Mouse (Mus musculus): ENCODE data around the gene Gm17545.

The Gm17545 gene

DNA sequence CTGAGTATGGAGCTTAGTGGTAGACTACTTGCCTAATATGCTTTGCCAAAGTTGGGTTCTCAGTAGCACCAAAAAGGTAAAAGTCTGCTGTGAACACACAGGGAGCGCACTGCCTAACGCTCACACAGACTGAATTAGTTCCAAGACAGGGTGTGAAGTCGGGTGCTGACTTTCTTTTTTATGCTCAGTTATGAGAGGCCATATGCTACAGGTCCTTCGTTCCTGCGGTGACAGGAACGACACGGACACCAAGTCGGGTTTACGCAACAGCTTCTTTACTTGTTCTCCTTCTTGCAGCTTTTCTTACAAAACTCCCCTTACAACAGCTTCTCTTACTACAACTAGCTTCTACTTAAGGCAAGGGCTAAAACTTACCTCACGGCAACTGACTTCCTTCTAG, 10.9 kb upstream of the Gm17545 start:
- no peak for DNase-seq (ENCODE audit: low spot score in 2 of 2)

DNA sequence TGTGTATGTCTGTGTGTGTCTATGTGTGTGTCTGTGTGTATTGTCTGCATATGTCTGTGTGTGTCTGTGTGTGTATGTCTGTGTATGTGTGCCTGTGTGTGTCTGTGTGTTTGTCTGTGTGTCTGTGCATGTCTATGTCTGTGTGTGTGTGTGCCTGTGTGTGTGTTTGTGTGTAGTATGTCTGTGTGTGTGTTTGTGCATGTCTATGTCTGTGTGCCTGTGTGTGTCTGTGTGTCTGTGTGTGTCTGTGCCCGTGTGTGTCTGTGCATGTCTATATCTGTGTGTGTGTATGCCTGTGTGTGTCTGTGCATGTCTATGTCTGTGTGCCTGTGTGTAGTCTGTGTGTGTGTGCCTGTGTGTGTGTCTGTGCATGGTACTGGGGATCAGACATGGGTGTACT, 9.0 kb upstream of the Gm17545 start:
- no peak for DNase-seq (ENCODE audit: low spot score in 2 of 2)

DNA sequence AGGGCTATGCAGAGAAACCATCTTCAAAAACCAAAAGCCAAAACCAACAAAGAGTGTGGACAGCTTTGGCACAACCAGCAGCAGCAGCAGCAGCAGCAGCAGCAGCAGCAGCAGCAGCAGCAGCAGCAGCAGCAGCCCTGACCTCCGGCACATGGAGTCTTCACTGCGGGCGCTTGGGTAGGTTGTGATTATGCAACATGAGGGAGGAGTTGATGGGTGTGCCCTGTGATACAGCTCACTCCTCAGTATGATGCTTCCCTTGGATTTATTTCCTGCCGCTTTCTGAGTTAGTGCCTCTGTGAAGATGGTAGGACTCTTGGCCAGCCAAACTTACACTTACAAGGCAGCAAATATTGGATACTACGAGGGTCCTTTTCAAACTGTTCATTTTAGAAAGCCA, 6.9 kb upstream of the Gm17545 start:
- DNase-seq (ENCODE audit: low spot score in 2 of 2): no peak

DNA sequence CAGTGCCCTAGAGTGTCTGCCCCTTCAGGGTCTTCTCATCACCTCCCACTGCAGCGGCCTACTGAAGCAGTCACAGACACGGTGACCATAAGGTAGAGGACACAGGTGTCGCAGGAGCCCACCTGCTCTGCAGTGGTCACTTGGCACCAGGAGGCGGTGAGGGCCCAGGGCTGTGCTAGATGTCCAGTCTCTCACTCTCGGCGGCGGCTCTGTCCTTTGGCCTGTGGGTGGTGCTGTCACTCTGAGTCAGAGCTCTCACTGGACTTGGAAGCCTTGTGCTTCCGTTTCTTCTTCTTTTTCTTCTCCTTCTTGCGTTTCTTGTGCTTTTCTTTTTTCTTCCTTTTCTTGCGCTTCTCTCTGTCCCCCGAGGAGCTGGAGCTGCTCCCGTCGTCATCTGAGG, 5.7 kb upstream of the Gm17545 start:
- no peak for DNase-seq (ENCODE audit: low spot score in 2 of 2)

DNA sequence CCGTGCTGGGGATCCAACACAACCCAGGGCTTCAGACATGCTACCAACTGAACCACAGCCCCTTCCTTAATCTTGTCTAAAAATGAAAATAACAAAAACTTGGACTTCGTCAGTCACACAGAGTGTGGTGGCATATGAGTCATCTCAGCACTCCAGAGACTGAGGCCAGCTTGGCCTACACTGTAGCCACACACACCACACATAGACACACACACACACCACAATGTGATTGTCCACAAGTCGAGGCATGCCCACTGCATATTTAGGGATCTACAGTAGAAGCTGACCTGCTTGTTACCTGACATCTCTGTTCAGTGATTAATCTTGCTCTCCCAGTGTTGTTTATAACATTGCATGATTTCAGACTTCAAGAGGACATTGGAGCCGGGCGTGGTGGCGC, 4.9 kb upstream of the Gm17545 start:
- DNase-seq (ENCODE audit: low spot score in 2 of 2): no peak

DNA sequence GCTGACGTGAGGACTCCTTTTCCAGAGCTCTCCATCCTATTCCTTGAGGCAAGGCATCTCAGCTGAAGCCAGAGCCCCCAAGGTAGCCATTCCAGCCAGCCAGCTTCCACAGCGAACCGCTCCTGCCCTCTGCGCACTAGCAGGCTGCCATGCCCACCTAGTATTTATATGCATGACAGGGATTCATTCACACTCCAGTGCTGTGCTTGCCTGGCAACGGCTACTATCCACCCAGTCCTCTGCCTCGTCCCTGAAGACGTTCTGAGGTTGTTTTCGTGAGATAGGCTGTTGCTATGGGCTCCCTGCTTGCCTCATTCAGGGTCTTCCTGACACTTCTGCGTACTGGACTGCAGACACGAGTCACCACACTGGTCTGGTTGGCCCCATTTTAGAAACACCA, 1.4 kb upstream of the Gm17545 start:
- DNase-seq (ENCODE audit: low spot score in 2 of 2): no peak

DNA sequence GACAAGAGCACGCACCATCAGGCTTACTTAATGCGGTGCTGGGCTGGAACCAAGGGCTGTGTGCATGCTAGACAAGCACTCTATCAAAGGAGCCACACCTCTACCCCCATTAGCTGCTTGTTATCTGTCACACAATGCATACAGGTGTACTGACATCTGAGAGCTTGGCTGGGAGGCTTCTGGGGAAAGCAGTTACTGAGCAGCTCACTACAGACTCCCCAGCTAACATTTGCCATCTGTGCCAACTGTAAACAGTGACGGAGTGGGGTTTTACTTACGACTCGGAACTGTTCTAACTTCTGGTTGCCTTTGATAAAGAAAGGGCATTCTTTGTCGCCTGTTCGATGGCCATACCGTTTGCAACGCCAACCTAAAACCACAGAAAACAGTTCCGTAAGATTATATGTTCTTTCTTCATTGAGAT, 577 bp upstream of the Gm17545 start:
- DNase-seq (ENCODE audit: low spot score in 2 of 2): no peak

DNA sequence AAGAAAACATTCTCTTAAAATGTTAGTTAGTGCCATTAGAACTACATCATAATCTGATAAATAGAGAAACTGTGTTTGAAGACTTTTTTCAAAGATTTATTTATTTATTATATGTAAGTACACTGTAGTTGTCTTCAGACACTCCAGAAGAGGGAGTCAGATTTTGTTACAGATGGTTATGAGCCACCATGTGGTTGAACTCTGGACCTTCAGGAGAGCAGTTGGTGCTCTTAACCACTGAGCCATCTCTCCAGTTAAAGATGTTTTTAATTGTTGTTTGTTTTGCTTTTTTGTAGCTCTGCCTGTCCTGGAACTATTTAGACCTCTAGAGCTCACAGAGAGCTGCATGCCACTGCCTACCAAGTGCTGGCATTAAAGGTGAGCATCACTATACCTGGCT, 951 bp downstream of the Gm17545 start:
- no peak for DNase-seq (ENCODE audit: low spot score in 2 of 2)

DNA sequence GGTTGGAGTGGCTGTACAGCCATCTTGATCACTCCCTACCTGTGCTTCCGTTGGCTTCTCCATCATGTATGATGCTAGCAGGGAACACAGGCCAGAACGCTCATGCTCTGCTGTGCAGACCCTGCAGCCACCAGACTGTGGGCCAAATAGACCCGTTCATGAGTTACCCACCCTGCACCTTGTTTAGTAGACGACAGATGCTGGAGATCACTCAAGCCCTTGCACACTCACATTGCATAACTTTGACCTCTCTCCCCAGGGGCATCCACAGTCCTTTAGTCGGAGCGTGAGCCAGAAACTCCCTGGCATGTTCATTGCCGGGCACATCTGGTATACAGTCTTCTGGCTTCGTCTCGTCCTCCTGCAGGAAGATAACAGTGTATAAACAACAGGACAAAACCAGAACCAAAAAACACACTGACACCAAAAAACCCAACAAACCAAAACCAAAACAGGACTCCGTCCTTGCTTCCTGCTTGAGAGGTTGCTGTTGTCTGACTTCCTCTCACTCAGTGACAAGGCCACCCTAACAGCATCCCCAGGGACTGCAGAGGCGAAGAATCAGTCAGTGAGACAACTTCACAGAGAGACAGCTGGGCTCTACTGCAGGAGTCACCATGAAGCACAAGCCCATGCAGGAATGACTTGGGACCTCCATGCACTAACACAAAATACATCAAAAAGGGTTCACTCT, 3.2 kb downstream of the Gm17545 start:
- DNase-seq (ENCODE audit: low spot score in 2 of 2): no peak

DNA sequence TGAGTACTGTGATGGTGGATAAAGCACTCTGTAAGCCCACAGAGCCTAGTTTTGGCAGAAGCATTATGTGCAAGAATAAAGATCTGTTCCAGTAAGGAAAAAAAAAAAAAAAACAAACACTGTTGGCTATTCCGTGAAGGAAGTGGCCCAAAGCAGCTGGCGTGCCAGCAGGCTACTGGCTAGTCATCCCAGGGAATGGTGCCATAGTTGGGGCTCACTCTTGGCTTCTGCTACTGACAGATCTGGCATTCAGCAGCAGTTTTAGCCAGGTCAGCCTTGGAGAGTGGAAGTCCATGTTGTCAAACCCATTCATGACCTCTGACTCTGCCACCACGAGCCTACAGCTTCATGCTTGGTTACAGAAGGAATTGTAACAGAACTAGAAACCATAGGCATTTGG, 7.9 kb downstream of the Gm17545 start:
- no peak for DNase-seq (ENCODE audit: low spot score in 2 of 2)

DNA sequence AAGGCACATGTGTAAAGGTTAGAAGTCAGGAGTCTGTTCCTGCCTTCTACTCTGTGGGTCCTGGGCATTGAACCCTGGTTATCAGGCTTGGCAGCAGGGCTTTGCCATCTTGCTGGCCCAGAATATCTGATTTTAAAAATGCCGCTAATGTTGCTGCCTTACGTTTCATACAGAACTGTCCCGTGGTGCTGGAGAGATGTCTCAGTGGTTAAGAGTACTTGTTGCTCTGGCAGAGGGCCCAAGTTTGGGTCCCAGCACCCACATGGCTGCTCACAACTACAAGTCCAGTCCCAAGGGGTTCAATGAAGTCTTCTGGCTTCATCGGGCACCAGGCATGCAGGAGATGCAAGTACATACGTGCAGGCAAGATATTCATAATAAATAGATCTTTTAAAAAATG, 12.1 kb downstream of the Gm17545 start:
- no peak for DNase-seq (ENCODE audit: low spot score in 2 of 2)

DNA sequence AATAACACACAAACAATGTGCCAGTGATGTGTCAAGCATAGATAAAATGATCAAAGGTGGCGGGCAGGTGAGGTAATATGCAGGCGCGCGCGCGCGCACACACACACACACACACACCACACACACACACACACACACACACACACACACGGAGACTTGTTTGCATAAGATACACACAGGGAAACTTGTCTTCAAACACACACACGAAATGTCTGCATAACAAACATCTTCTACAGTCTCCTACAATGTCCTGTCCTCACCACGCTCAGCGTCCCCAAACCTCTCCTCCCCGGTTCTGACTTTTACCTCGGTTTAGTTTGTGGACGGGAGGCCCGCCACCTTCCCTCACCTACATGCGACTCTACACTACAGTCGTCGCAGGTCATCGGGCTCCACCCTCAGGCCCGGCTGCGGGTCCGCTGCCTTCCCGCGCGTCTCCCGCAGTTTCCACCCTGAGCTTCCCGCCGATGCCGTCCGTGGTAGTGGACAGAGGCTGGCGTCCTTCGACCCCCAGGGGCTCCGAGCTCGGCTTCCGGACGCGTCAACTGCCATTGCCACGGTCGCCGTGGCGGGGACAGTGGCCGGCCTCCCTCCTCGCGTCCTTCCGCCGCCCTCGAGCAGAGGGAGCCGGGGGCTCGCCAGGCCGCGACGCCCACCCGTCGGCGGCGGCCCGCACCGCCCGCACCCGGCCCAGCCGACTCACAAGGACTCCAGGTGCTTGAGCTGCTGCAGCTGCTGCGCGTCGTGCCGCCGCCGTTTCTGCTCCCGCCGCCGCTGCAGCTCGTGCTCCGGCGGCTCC, 13.5 kb downstream of the Gm17545 start:
- DNase-seq (ENCODE audit: low spot score in 2 of 2): peak; percentile 41 to 54

DNA sequence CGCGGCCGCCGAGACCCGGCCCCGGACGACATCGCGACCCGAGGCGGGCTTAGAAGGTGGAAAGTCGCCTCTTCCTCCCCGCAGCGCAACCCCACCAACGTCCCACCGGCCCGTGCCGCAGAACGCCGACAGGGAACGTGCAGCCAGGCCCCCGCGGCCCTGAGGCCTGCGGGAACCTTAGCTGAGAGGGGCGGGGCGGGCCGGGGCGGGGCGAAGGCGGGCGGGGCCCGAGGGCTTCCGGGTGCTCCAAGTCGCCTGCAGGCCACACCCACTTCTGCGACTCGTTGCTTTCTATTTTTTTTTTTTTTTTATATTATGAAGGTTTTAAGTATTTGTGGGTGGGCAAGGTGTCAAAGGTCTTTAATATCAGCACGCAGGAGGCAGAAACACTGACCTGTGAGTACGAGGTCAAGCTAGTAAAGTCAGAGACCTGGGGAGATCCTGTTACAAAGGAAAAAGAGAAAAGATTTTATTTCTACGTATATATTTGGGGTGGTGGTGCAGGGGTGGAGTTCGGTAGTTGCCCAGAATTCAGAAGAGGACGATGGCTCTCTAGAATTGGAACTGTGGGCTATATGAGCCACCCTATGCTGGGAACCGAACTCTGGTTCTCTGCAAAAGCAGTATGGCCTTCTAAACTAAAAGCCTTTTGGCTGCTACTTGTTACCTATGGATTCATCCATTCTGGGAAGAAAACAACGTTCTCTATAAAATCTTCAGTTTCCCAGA, 14.2 kb downstream of the Gm17545 start:
- DNase-seq (ENCODE audit: low spot score in 2 of 2): peak in 1 of 2 experiments; percentile 75

DNA sequence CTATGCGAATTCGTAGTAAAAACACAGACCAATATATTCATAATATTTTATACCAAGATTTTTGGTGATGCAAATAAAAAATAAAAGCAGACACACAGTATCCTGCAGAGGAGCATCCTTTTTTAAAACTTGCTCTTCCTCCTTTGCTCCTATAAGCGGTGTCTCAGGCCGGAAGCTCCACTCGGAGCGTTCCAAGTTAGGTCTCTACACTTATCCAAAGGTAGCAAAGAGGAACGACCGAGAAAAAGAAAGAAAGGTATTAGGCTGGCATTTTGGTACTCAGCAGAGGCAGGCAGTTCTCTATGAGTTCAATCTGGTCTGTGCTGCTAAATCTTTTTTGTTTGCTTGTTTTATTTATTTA, 14.8 kb downstream of the Gm17545 start:
- peak in 1 of 2 experiments; percentile 9 for DNase-seq (ENCODE audit: low spot score in 2 of 2)

DNA sequence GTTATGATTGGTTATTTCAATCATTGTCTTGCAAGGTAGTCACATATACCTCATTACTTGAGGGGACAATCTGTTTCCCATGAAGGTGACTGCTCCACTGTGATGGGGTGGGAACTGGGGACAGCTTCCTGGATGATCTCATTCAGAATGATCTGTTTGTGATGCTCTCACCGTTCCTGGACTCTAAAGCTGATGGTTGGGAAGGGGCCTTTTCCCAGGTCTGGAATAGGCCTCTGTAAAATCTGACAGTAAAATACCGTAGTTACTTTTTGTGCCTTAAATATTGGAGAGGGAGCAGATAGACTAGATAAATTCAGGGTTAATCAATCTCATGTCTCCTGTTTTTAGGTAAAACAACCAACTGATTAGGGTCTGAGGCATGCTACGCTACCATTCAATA, 15.6 kb downstream of the Gm17545 start, which contains the start of gene Rp9:
Rp9 (minus strand) TSS at position 101 of the 400 bp plus-strand sequence.
- no peak for DNase-seq (ENCODE audit: low spot score in 2 of 2)

DNA sequence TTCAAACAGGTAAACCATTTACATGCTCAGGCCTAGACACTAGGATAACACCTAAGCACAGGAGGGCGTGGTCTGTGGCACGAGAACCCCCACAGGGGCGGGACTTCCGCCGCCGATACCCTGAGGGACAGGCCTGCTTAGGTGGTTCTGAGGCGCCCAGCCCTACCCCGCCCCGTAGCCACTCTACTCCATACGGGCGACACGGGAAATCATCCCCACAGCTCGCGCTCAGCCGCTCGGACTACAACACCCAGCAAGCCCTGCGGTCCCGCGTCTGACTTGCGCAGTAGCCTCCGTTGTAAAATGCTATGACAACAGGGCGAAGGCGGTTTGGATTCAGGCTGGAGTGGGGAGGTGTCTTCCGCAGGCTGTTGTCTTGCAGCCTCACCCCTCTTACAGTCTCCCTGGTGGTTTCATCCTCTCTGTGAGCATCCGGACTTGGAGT, 21.4 kb downstream of the Gm17545 start, which contains the start of gene Bbs9:
Bbs9 (plus strand) TSS at position 292 of the 445 bp plus-strand sequence.
- peak; percentile 93 to 97 for DNase-seq (ENCODE audit: low spot score in 2 of 2)

DNA sequence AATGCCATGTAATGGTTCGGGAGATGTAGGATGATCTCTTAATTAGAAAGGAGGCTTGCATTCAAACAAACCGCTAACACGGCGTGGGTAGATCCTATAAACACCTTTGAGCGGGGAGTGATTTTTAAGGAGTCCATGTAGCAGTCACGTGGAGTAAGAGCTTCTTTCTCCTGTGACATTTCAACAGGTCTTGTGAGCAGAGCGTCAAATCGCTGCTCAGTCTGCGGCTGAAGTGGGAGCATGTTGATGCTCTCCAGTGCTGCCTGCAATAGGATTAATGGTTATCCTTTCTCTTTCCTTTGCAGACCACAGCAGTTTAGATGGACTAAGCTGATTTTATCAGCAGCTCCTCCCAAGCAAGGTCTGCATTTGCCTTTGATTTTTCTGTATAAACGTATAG, 22.2 kb downstream of the Gm17545 start:
- DNase-seq (ENCODE audit: low spot score in 2 of 2): peak in 1 of 2 experiments; percentile 12

DNA sequence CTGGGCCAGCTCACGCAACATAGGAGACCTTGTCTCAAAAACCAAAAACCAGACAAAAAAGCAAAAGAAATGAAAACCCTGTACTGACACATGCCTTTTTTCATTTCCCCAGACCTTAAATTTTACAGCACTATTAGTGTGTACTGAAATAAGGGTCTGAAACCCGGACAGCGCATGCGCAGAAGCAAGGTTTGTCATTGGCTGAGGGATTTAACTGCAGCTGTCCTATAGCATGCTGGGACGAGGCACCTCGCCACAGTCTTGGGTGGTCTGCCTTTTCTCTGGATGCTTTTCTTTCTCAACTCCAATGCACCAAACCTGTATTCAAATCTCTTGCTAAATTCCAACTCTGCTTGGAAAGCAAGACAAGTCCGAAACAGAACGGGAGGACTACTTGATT, 24.9 kb downstream of the Gm17545 start:
- DNase-seq (ENCODE audit: low spot score in 2 of 2): no peak

DNA sequence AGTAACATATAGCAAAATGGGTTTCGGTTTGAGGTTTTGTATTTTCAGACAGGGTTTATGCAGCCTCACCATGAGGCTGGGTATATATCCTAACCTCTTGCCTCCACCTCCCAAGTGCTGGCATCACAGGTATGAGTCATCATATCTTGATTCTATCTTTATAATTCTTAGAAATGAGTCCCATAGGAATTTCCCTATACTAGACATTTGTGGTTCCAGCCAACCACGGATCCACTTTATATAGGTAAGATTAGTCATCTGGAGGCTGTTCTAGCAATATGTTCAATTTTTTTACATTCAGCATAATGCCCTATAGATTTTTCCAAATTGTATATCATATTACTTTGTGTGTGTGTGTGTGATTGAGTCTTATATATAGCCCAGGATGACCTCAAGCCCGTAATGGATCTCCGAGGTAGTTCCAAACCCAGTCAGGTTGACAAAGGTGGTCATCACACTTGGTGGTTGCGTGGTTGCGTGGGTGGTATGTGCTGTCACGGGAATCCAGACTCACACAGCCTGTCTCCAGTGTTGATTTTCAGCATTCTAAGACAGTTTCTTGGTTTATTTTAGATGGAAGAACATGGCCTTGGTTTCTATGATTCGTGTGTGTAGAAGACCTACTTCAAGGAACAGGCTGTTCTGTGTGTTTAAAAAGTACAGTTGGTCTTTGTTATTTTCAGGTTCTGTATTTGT, 29.9 kb downstream of the Gm17545 start:
- no peak for DNase-seq (ENCODE audit: low spot score in 2 of 2)

DNA sequence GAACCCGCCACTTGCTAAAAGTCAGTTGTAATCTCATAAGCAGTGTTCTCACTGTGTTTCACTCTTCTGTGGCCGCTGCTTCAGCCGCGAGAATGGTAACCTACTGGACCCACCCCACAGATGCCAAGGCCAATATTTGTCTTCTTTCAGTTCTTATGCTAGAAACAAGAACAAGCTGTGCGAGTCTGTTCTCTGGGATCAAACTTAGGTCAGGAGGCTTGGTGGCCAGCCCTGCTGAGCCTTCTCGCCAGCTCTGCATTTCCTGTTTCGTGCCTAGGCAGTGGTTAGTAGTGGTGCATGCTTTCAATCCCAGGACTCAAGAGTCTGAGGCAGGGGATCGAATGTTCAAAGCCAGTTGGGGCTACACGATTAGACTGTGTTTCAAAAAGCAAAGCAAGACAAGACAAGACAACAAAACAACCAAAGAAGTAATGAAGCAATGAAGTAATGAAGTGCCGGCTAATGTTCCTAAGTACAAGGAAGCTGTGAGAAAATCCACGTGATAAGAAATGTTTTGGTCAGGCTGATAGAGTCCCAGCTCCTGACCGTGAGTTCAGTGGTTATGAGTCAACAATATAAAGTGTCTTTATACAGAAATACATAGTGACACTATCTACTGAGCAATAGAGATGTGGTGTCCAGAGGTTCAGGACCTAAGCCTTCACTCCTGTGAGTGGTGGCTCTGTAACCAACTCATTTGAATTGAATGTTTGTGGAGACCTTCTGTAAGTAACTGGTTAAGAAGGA, 30.6 kb downstream of the Gm17545 start:
- no peak for DNase-seq (ENCODE audit: low spot score in 2 of 2)

DNA sequence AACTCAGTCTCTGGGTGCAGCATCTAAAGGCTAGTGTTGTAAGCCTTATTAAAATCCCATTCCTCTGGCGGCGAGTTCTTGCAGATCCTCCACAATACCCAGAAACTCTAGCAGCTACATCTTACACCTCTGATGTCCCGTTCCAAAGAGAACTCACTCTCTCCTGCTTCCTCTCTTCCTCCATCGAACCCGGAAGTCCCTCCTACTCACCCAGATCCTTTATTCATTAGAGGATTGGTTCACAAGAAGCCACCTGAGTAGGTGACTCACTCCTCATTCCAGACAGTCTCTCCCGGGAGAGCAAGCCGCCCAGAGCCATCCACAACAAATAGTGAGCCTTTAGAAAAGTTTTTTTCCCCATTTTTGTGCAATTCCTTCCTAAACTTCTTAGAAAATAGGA, 32.1 kb downstream of the Gm17545 start:
- no peak for DNase-seq (ENCODE audit: low spot score in 2 of 2)
